Mouse (Mus musculus) bone marrow macrophage, adult 2 months (primary cell): ENCODE results near the gene Bcas1.

Experiments
- CTCF ChIP-seq: IDR thresholded peaks from 2 replicates; pipeline ENCODE4 v1.5.1; 2012; ENCODE audit warnings: low read depth, mild to moderate bottlenecking, low read length, moderate library complexity
- POLR2A ChIP-seq: IDR thresholded peaks from 2 replicates; pipeline ENCODE4 v1.6.1; 2012; ENCODE audit warnings: mild to moderate bottlenecking, low read depth, low read length, borderline replicate concordance

GRCm38 (mm10) chr2:170308966-170309365, 118.7 kb downstream of the Bcas1 start:
- no peak for TF ChIP-seq CTCF
- TF ChIP-seq POLR2A, result no peak
